Mouse (Mus musculus) heart, embryonic 11.5 days (tissue): ENCODE measurements around the gene Cdca4. TPM values are rescaled to one million over a fixed set of nuclear protein-coding genes. Genes with fewer than 3 reads are reported as not detected.
A peak's percentile ranks its signal among the peaks of the same experiment; 100 is the strongest.

ENCODE experiments used
- ATAC-seq: fragments of 200-750 bp; cut with Nextera tagmentation; replicated peaks from 2 replicates; pipeline ENCODE4 v1.8.0; 2017; ENCODE audit warnings: moderate library complexity; ENCODE audit not compliant: insufficient number of reproducible peaks, low FRiP score, low TSS enrichment
- H3K27ac ChIP-seq: fragments of 300-500 bp; sonication (generic); 2 replicates; pipeline ENCODE4 v1.5.1; 2014; ENCODE audit warnings: mild to moderate bottlenecking, low read depth, low read length
- H3K27me3 ChIP-seq: fragments of 300-500 bp; sonication (generic); 2 replicates; pipeline ENCODE4 v1.6.1; 2014; ENCODE audit warnings: mild to moderate bottlenecking, low read length, mixed read lengths; ENCODE audit not compliant: control insufficient read depth, insufficient read depth
- H3K36me3 ChIP-seq: fragments of 300-500 bp; sonication (generic); 2 replicates; pipeline ENCODE4 v1.6.1; 2014; ENCODE audit warnings: mild to moderate bottlenecking, low read length, moderate library complexity, mixed read lengths; ENCODE audit not compliant: control insufficient read depth, insufficient read depth
- H3K4me1 ChIP-seq: fragments of 300-500 bp; sonication (generic); 2 replicates; pipeline ENCODE4 v1.6.1; 2014; ENCODE audit warnings: low read length; ENCODE audit not compliant: control insufficient read depth, insufficient read depth
- H3K4me2 ChIP-seq: fragments of 300-500 bp; sonication (generic); 2 replicates; pipeline ENCODE4 v1.6.1; 2014; ENCODE audit warnings: mild to moderate bottlenecking, moderate library complexity
- H3K4me3 ChIP-seq: fragments of 300-500 bp; sonication (generic); 2 replicates; pipeline ENCODE4 v1.5.1; 2014; ENCODE audit warnings: low read depth, low read length
- H3K9ac ChIP-seq: fragments of 300-500 bp; sonication (generic); 2 replicates; pipeline ENCODE4 v1.6.1; 2014; ENCODE audit warnings: mild to moderate bottlenecking, low read depth, low read length, moderate library complexity
- H3K9me3 ChIP-seq: fragments of 300-500 bp; sonication (generic); replicated peaks from 2 replicates; pipeline ENCODE4 v1.6.1; 2016; ENCODE audit warnings: low read length; ENCODE audit not compliant: control insufficient read depth
- WGBS: fragments of 180-500 bp; shearing (Covaris S2); extraction: QIAGEN DNeasy Blood & Tissue Kit; methylation state at CpG from one replicate; pipeline ENCODE4 v1.1.7; 2014; ENCODE audit not compliant: insufficient replicate concordance; 5-methylcytosine and 5-hydroxymethylcytosine counted together
- polyA plus RNA-seq: library from polyadenylated mRNA; unstranded; fragments of >200 nt; fragmentation: Nextera tagmentation; extraction: Ambion mirVana; gene quantifications from 2 replicates; pipeline ENCODE4 v1.2.1, GENCODE M21; 2014

The Cdca4 gene
- polyA plus RNA-seq, 1 experiment from 2014 or later, result 62.8 TPM

GRCm38 (mm10) chr12:112773366-112773765 lies 55.9 kb downstream of the Cdca4 start:
- Histone ChIP-seq H3K9ac (0 out of 2 replicates have a peak overlapping the region, but pooled peaks have one; percentile 39), H3K4me2 (peak overlapping the region; percentile 49)

GRCm38 (mm10) chr12:112772306-112772705 lies 56.9 kb downstream of the Cdca4 start:
- 0 out of 2 replicates have a peak, but pooled peaks cover 9% of the 10 kb centered on the region for H3K4me1 ChIP-seq
- no peak overlapping the region for H3K27ac ChIP-seq
- no peak overlapping the region for H3K4me3 ChIP-seq
- H3K9ac ChIP-seq, result no peak overlapping the region
- WGBS, result 85% methylated on average over 14 of the region's 14 CpGs
- no peak for ATAC-seq
- no peaks in the 10 kb centered on the region for H3K36me3 ChIP-seq
- H3K4me2 ChIP-seq, result no peak overlapping the region
- H3K9me3 ChIP-seq, result no peaks in the 10 kb centered on the region
- no peaks in the 10 kb centered on the region; the same call in 1 of the 2 replicates for H3K27me3 ChIP-seq

More at GRCm38 (mm10) chr12:112773366-112773765, 55.9 kb downstream of the Cdca4 start:
- H3K4me3 ChIP-seq, result no peak overlapping the region
- no peaks in the 10 kb centered on the region for H3K9me3 ChIP-seq
- no peak overlapping the region for H3K27ac ChIP-seq
- no peaks in the 10 kb centered on the region; the same call in 1 of the 2 replicates for H3K27me3 ChIP-seq
- ATAC-seq, result no peak
- H3K36me3 ChIP-seq, result no peaks in the 10 kb centered on the region
- 0 out of 2 replicates have a peak, but pooled peaks cover 9% of the 10 kb centered on the region for H3K4me1 ChIP-seq
- WGBS, result 22% methylated on average over 9 of the region's 9 CpGs

GRCm38 (mm10) chr12:112770396-112770795 lies 58.8 kb downstream of the Cdca4 start:
- Histone ChIP-seq H3K4me1 (0 out of 2 replicates have a peak, but pooled peaks cover 9% of the 10 kb centered on the region), H3K27me3 (no peaks in the 10 kb centered on the region; the same call in 1 of the 2 replicates), H3K9me3 (no peaks in the 10 kb centered on the region), H3K4me3 (no peak overlapping the region), H3K9ac (no peak overlapping the region), H3K4me2 (no peak overlapping the region), H3K36me3 (no peaks in the 10 kb centered on the region), H3K27ac (no peak overlapping the region)
- WGBS, result 75% methylated on average over 4 of the region's 4 CpGs
- no peak for ATAC-seq

Other genes starting within 250 kb of the Cdca4 start
- gene Inf2, start 240.6 kb downstream of the Cdca4 start, polyA plus RNA-seq, result 3.2 and 3.8 TPM in 2 replicates
- gene Adssl1, start 209.4 kb downstream of the Cdca4 start, polyA plus RNA-seq, result 73.3 and 75.2 TPM in 2 replicates
- gene Siva1, start 184.7 kb downstream of the Cdca4 start, polyA plus RNA-seq, result 141 and 156 TPM in 2 replicates
- 94.2 and 108 TPM in 2 replicates for gene Akt1, start 154.5 kb downstream of the Cdca4 start, polyA plus RNA-seq
- 2.8 and 4.2 TPM in 2 replicates for gene Zbtb42, start 150.6 kb downstream of the Cdca4 start, polyA plus RNA-seq
- gene Cep170b, start 109.0 kb downstream of the Cdca4 start, polyA plus RNA-seq, result 2.6 and 3.1 TPM in 2 replicates
- gene Pld4, start 68.8 kb downstream of the Cdca4 start, polyA plus RNA-seq, result 1.5 and 1.7 TPM in 2 replicates
- 0.63 and 0.79 TPM in 2 replicates for gene Ahnak2, start 26.8 kb downstream of the Cdca4 start, polyA plus RNA-seq
- 11.5 and 13.0 TPM in 2 replicates for gene Clba1, start 20.5 kb downstream of the Cdca4 start, polyA plus RNA-seq
- 0.19 TPM in 1 of 2 replicates, not detected in the other for gene Gpr132, start 38.8 kb upstream of the Cdca4 start, polyA plus RNA-seq
- gene Jag2, start 100.4 kb upstream of the Cdca4 start, polyA plus RNA-seq, result 1.5 and 2.2 TPM in 2 replicates
- gene Nudt14, start 112.7 kb upstream of the Cdca4 start, polyA plus RNA-seq, result 44.2 and 50.7 TPM in 2 replicates
- 18.9 and 22.5 TPM in 2 replicates for gene Btbd6, start 147.1 kb upstream of the Cdca4 start, polyA plus RNA-seq
- 33.7 and 39.5 TPM in 2 replicates for gene Brf1, start 171.3 kb upstream of the Cdca4 start, polyA plus RNA-seq
- 7.3 and 11.3 TPM in 2 replicates for gene Pacs2, start 185.1 kb upstream of the Cdca4 start, polyA plus RNA-seq
- gene Tex22, start 245.1 kb upstream of the Cdca4 start, polyA plus RNA-seq, result 0.16 TPM in 1 of 2 replicates, not detected in the other